Mouse (Mus musculus) gastrocnemius, postnatal 36 days (tissue): ENCODE results near the gene Olfr649. TPM values are rescaled to one million over a fixed set of nuclear protein-coding genes. Genes with fewer than 3 reads are reported as not detected.

Experiments
- total RNA-seq, 2 experiments: library from RNA; stranded (reverse); gene quantifications; 2 replicates each; pipeline ENCODE4 v1.2.3; 2021

The Olfr649 gene
- total RNA-seq, 2 experiments from 2014 or later: not detected

Other genes starting within 250 kb of the Olfr649 start
- gene Olfr635, start 224.8 kb downstream of the Olfr649 start, total RNA-seq: not detected
- gene Olfr638, start 197.2 kb downstream of the Olfr649 start, total RNA-seq: not detected
- not detected for gene Olfr639, start 178.7 kb downstream of the Olfr649 start, total RNA-seq
- gene Olfr640, start 170.4 kb downstream of the Olfr649 start, total RNA-seq: not detected
- not detected for gene Olfr641, start 160.5 kb downstream of the Olfr649 start, total RNA-seq
- gene Olfr642, start 143.3 kb downstream of the Olfr649 start, total RNA-seq: not detected
- gene 4930516K23Rik, start 134.5 kb downstream of the Olfr649 start, total RNA-seq: not detected
- not detected for gene Olfr644, start 124.1 kb downstream of the Olfr649 start, total RNA-seq
- not detected for gene Olfr645, start 110.5 kb downstream of the Olfr649 start, total RNA-seq
- gene Olfr646, start 91.1 kb downstream of the Olfr649 start, total RNA-seq: not detected
- gene Ubqln5, start 66.2 kb downstream of the Olfr649 start, total RNA-seq: not detected
- gene Olfr643, start 58.6 kb downstream of the Olfr649 start, total RNA-seq: not detected
- gene Ubqln3, start 52.7 kb downstream of the Olfr649 start, total RNA-seq: not detected
- not detected for gene Ubqlnl, start 45.4 kb downstream of the Olfr649 start, total RNA-seq
- gene Olfm5, start 31.2 kb downstream of the Olfr649 start, total RNA-seq: not detected
- not detected for gene Olfr648, start 12.6 kb downstream of the Olfr649 start, total RNA-seq
- under 1 TPM in 1 of 2 experiments, not detected in 1; 0.20 TPM for gene Trim6, start 22.8 kb upstream of the Olfr649 start, total RNA-seq
- 1 to 10 TPM in 1 of 2 experiments, under 1 TPM in 1; 0.67 to 1.4 TPM for gene Trim34a, start 48.5 kb upstream of the Olfr649 start, total RNA-seq
- gene Trim5, start 92.1 kb upstream of the Olfr649 start, total RNA-seq: under 1 TPM; 0.62 to 0.66 TPM
- 1 to 10 TPM; 2.3 to 2.4 TPM for gene Trim12a, start 119.5 kb upstream of the Olfr649 start, total RNA-seq
- gene Trim34b, start 133.5 kb upstream of the Olfr649 start, total RNA-seq: under 1 TPM in 1 of 2 experiments, not detected in 1; 0.39 TPM
- gene Trim12c, start 157.4 kb upstream of the Olfr649 start, total RNA-seq: 1 to 10 TPM; 1.8 to 2.0 TPM
- gene Trim30b, start 173.9 kb upstream of the Olfr649 start, total RNA-seq: not detected
- gene Trim30c, start 204.9 kb upstream of the Olfr649 start, total RNA-seq: not detected